Mouse (Mus musculus): ENCODE measurements around the gene Sgms1.
"Not testable (repeated sequence)": the region's sequence is repeated elsewhere in the genome, so short reads cannot be mapped to it uniquely, and the experiment has no call there.

Sgms1 gene

DNA sequence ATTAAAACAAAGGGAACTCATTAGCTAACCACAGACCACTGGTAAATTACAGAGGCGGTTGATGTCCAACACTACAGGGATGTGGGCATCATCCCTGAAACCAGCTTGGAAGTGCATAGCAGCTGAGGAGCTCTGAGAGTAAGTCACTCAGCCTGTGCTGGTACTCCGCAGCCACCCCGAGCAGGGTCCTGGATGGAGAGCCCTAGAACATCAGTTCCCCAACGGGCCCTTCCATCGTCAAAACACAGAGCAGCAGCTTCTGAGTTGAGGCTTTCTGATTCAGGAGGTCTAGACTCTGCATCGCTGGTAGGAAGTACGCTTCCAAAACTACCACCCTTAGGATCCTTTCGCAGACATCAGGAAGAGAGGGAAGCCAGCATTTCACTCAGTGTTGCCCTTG is 5.8 kb downstream of the Sgms1 start:
- DNase-seq (ENCODE audit: low spot score in 2 of 2), result no peak

DNA sequence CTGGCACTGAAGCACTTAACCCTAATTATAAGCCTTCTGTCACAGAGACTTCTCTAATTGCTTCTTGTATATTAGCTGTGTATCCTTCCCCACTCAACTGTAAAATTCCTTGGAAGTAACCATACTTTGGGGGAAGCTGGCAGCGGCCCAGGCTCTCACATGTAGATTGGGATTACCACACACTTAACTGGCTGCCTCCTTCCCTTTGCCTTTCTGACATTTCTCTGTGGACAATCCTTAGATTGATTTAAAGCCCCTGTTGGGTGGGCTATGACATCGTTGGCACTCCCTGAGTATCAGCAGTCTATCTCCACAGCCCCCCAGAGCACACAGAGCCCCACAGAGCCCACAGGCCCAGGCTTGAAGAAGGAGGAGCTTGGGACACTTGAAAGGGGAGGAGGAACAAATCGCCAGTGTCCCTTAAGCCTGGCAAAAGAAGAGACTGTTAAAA is 8.0 kb downstream of the Sgms1 start:
- no peak for DNase-seq (ENCODE audit: low spot score in 2 of 2)

DNA sequence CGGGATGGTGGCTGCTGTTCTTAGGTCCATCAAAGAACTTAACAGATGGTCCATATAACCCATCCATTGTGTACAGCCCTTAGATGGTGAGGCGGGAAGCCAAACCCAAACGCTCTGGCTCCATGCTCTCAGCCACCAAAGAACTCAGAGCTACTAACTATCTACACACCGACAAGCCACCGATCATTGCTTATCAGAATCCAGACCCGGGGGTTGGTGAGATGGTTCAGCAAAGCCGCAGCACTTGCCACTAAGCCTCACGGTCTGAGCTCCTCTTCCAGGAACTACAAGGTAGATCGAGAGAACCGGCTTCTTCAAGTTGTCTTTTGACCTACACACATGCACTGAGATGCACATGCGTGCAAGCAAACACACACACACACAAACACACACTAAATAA is 8.8 kb downstream of the Sgms1 start:
- no peak for DNase-seq (ENCODE audit: low spot score in 2 of 2)

DNA sequence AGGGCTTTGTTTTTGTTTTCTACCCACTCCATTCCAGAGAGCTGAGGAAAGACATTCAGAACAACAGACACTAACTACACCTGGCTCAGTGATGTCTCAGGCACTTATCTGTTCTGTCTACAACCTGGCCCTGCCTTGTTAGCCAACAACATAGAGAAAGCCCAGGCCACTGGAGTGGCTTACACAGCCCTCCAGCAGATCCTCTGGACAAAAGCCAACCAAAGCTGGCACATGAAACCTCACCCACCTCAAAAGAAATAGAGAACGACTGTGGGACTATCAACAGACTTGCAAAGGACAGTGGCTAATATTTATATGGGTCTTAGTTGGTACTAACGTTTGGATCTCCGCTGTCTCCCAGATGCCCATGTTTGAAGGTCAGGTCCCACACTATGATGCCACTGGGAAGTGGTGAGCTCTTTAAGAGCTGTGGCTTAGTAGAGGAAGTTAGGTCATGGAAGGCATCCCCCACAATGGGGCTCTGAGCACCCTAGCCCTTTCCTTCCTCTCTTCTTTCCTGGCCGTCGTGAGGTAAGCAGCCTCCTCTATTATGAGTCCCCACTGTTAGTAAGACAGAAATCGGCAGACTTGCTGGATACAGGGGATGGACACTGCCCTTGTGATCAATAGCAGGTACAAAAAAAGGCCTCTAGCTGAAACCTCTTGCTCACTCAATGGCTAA is 10.1 kb downstream of the Sgms1 start:
- DNase-seq (ENCODE audit: low spot score in 2 of 2), result no peak

DNA sequence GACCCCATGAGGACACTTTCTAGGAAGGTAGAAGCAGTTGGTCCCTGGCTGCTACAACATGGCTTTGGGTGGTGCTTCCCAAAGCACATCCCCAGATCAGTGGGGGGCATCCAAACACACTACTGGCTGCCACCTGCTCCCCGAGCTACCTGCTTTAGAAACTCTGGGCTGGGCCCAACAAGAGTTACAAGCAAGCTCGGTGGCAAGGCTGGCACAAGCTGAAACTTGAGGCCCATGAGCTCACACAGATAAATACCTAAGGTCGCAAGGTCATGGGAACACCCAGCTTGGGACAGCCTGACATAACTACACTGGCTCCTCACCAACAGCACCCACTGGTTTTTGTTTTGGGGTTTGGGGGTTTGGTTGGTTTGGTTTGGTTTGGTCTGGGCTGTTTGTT is 10.9 kb downstream of the Sgms1 start:
- DNase-seq (ENCODE audit: low spot score in 2 of 2), result peak in 1 of 2 experiments; percentile 21

DNA sequence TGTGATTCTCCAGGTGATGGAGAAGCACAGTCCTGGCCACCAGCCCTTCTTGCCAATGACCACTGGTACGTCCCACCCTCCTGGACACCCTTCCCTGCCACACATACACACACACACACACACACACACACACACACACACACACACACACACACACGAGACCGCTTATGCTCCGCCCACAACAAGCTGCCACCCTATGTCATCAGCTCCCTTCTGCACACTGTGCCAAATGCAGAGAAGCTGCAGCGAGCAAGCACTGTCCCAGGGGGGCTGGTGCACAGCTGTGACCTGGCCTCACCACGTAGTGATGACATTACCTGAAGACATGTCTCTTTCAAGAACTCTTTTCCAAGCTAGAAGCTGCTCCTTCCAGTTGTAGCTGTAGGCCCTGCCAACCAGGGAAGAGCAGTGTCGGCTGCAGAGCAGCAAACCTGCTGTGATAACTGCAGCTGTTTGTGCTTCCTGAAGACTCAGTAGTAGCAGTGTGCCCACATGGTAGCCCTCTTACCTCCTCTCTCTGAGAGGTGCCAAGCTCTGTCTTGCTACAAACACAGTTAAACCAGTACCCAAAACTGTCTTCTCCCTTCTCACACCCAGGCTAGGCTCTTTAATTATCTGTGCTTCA is 11.7 kb downstream of the Sgms1 start:
- DNase-seq (ENCODE audit: low spot score in 2 of 2), result no peak

DNA sequence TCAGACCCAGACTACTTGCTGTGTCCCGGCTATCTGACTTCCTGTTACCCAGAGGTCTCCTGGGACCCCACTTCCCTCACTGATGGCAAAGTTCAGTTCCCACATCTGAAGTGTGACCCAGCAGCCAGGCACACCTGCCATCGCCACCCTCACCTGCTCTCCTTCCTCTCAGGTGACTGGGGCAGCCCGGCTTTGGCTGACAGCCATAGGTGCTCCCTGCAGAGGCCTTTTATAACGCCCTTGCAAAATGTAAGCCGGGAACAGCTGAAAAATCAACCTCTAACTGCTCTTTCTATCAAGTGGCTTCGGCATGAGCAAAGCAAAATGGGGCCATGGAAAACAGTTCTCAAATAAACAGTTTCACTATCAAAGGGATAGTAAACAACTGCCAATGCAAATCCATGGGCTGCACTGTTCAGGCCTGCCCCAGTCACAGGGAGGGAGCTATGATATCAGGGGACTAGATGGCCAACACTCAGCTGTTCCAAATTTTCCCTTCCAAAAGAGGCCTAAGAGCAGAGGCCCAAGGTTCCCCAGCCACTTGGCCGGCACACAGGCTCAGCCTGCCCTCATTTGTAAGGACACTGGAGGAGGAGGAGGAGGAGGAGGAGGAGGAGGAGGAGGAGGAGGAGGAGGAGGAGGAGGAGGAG is 12.5 kb downstream of the Sgms1 start:
- DNase-seq (ENCODE audit: low spot score in 2 of 2), result peak in 1 of 2 experiments; percentile 38

DNA sequence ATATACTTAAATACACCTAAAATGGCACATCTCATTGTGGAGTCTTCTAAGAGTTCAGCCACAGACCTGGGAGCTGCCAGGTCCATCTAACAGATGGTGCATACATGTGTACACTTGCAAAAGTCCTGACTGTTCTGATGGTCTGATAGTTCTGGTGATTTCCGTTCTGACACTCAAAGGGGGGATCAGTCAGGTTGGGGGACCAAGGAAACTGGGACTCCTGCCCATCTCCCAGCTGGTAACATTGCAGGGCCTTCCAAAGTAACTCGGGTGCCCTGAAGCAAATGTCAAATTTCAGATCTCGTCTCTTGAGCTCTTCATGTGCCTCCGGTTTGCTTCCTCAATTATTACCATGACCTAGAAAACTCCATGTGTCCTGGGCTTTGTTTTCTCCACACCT is 13.5 kb downstream of the Sgms1 start:
- no peak for DNase-seq (ENCODE audit: low spot score in 2 of 2)

DNA sequence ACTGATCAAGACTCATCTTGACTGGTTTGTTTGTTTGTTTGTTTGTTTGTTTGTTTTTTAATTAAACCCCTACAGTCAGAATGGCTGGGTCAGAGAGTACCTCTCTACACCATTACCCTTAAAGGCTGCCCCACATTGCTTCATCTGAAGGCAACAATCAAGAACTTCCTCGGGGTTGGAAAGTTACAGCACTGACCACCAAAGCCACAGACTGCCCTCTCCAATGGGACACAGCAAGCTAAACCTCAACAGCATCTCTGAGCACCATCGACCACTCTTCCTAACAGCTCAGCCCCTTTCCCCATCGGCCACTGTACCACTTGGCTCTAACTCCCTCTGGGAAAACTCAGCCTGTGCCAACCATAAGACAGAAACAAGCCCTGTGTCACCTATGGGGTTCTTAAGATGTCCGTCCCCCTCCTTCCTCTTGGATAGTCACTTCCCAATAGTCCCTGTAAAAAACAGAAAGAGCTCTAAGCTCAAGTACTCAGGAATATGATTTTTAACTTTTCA is 14.0 kb downstream of the Sgms1 start:
- no peak for DNase-seq (ENCODE audit: low spot score in 2 of 2)

DNA sequence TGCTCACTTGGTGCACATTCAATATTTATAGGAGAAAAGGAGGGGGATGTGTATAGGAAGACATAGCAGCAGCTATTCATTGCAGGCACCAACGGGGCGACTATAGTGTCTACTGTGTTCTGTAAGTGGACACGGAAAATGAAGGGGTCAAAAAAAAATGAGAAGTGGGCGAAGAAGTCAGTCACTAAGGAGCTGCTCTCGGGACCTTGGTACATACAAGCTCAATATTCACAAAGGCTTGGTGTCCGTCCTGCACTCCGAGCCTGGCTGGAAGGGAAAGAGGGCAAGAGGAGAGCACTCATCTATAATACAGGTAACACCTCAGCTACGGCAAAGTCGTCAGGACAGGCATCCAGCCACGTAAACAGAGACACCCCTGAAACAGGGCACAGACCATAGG is 14.8 kb downstream of the Sgms1 start:
- no peak for DNase-seq (ENCODE audit: low spot score in 2 of 2)

DNA sequence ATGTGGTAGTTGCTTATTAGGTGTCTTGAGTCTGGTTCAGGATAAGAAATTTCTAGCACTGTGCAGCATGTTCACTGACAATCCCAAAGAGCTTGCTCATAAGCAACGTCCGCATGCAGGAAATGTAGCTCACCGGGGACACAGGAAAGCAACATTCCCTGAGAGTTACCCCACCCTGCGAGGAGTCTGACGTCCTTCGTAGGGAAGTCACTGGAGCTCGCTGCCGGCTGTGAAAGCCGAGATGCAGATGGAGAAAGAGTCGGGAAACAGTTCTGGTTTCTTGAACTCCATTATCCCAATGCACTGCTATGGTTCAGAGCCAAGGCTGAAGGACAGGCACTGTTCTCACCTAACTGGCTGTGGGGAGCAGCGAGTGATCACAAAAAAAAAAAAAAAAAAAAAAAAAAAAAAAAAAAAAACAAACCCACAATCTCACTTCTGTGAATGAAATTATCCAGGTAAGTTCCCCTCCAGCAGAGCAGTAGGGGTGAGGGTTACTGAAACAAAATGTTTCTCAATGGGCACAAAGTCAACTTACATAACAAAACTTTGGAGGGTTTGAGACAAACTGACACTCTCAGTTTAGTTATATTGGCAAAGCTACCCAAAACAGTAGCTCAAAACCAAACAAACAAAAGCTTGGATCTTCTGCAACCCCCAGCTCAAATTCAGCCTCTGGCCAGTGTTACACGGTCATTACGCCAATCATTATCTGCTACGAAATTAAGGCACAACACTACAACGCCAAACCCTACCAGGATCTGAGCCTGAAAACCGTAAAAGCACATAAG is 15.5 kb downstream of the Sgms1 start:
- no peak for DNase-seq (ENCODE audit: low spot score in 2 of 2)

DNA sequence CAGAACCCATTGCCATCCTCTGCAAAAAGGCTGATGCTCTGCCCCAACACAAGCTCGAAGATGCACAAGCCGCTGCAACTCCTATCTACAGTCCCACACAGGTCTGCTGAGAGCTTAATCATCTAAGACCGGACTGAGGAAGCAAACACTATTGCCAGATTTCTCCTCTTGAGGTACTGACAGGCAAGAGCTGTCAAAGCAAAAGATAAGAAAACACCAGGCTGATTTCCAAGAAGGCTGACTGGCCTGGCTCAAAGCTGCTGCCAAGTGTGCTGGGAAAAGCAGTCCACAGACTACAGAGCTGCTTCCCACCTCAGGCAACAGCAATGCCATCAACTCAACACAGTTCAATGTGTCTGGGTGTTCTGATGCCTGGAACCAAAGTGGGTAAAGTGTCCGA is 17.1 kb downstream of the Sgms1 start:
- DNase-seq (ENCODE audit: low spot score in 2 of 2), result peak in 1 of 2 experiments; percentile 31

DNA sequence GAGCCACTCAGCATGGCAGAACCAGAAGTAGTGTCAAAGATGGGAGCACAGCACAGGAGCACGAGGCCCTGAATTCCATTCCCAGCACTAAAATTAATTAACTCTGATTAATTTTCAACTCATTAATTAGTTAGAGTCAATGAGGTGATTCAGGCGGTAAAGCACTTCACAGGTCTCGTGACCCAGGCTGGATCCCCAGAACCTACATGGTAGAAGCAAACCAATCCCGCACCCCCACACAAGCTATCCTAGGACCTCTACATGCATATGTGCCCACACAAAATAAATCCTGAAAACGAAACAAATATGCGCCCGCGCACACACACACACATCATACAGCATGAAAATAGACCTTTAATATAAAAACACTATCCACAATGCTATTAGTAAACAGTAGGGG is 22.2 kb downstream of the Sgms1 start:
- no peak for DNase-seq (ENCODE audit: low spot score in 2 of 2)

DNA sequence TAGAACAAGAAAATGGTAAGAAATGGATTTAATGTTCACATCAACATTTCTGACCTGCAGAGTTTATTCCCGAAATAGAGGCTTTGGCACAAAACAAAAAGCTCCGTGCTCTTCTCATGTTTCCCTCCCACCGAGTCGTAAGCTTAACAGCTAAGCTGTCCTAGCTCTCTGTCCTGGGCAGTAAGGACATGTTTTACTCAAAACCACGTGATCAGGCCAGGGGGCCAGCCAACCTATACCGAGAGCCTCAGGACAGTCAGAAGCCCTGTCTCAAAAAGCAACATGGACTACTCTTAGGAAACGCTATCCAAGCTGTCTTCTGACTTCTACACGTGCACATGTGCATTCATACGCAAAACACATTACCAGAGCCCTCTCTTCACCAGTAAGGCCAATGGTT is 23.1 kb downstream of the Sgms1 start:
- DNase-seq (ENCODE audit: low spot score in 2 of 2), result no peak

DNA sequence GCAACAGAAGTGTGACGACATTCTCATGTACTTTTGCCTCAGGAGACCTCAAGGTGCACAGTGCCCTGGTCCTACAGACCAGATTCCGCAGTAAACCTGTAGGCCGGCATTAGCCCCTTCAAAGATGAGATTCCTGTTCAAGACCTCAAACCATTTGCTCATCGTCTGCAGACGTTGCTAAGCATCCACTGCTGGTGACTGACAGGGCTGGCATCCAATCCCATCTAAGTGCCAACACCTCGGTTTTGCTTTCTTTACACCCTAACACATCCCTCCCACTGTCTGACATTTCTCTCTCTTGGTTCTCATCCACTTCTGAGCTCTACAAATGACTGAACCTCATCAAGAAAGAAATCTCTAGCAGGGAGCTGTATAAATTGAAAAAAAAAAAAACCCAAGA is 24.4 kb downstream of the Sgms1 start:
- no peak for DNase-seq (ENCODE audit: low spot score in 2 of 2)

DNA sequence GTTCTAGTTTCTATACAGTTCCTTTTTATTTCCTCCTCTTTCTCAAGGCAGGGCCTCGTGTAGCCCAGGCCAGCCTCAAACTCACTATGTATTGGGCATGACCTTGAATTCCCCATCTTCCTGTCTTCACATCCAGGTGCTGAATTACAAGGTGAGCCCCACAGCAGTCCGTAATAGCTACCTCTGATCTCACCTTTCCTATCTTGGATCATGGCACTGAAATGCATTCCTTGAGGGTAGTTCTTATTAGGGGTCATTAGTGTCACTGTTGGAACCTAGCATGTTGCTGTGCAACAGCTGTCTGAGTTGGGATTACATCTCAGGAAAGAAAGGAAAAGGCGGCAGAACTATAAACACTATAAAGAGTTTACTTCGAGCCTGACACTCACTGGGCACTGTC is 25.9 kb downstream of the Sgms1 start:
- DNase-seq (ENCODE audit: low spot score in 2 of 2), result no peak

DNA sequence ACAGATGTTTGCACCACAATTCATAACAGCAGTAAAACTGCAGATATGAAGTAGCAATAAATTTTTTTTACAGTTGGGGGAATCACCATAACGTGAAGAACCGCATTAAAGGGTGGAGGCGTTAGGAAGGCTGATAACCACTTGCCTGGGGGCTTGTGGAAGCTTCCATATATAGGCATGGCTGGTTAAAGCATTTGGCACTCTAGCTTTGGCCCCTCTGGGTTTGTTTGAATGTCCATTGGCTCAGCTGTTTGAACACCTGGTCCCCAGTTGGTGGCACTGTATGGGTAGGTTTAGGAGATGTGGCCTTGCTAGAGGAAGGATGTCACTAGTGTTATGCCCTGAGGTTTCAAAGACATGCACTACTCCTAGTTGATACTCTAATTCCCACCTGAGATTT is 27.0 kb downstream of the Sgms1 start:
- no peak for DNase-seq (ENCODE audit: low spot score in 2 of 2)

DNA sequence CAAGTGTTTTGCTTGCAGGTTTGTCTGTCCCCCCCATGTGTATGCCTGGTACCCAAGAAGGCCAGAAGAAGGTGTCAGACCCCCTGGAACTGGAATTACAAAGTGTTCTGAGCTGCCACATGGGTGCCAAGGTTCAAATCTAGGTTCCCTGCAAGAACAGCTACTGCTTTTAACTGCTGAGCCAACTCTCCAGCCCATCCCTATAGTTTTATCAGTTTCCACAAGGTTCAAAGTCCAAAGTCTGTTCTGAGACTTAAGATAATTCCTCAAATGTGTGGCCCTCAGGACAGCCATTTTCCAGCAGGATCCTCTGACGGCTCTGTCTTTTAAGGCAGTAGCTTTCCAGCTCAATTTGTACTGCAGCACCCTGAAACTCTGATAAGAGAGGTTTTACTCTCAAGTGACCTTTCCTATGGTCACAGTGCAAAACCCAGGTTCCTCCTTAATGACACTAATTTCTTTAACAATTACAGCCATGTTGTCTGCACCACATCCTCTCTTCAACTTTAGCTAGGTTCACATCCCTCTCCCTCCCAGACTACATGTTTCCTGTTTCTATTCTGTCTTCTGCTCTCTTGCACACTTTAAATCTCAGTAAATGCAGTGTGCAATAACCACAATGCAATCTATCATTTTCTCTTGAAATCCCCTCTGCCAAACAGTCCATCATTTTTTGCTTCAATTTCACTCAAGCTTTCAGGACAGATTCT is 28.4 kb downstream of the Sgms1 start:
- DNase-seq (ENCODE audit: low spot score in 2 of 2), result no peak

DNA sequence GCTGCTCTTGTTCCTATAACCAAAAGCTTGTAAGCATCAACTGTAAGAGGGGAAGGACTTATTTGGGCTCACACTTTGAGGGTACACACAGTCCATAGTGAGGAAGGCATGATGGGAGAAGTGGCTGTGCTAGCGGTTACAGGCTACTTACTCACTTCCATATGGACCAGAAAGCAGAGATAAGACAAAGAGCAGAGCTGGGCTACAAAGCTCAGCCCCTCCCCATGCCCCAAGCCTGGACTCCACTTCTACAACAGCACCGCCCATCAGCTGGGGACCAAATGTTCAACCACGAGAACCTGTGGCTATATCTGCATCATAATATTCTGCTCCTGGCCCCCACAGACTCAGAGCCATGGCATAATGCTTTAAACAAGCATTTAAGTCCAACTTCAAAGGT is 29.0 kb downstream of the Sgms1 start:
- no peak for DNase-seq (ENCODE audit: low spot score in 2 of 2)

DNA sequence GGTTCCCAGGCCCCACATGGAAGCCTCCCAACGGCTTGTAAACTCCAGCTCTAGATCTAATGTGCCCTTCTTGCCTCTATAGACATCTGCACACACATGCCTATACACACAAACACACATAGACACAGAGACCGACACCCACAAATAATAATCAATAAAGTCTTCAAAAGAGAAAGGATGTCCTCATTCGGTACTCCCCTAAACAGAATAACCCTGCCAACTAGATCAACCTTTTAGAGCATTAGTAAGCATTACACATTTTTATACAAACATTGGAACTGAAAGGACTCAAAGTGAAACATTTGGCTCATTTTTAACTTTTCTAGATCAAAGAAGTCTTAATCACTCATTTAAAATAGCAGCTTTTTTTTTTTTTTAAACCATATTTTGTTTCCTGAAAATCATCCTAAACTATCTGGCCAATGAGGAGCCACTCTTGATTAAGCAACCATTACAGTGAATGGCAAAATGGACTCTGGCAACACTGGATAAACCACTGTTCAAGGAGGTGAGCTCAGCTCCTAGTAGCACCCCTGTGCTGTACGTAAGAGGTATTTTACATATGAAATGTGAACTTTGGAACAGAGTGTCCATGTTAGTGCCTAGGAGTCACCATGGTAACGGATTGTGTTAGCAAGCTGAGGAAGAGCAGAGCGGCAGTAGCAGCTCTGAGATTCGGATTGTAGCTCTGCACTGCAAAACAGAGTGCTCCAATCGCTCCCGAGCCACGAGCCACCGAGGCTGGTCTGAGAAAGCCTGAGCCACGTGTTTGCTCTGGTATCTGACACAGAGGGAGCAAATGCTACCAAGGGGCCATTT is 30.6 kb downstream of the Sgms1 start:
- DNase-seq (ENCODE audit: low spot score in 2 of 2), result no peak

DNA sequence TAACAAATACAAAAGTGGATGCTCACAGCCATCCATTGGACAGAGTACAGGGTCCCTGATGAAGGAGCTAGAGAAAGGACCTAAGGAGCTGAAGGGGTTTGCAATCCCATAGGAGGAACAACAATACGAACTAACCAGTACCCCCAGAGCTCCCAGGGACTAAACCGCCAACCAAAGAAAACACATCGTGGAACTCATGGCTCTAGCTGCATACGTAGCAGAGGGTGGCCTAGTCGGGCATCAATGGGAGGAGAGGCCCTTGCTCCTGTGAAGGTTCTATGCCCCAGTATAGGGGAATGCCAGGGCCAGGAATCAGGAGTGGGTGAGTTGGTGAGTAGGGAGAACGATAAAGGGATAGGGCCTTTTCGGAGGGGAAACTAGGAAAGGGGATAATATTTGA is 31.5 kb downstream of the Sgms1 start:
- not testable (repeated sequence) for DNase-seq (ENCODE audit: low spot score in 2 of 2)
